Mouse (Mus musculus) layer of hippocampus, adult 2 months (tissue): ENCODE results near the gene Neu3. TPM values are rescaled to one million over a fixed set of nuclear protein-coding genes. Genes with fewer than 3 reads are reported as not detected.

Experiments used
- DNase-seq, 2 experiments: peaks; one replicate each; pipeline ENCODE4 v3.0.0; 2022; ENCODE audit warnings: low spot score in 2 of 2
- H3K27ac ChIP-seq: fragments of 200-600 bp; 2 replicates; pipeline ENCODE4 v1.8.1; 2022
- H3K4me3 ChIP-seq: fragments of 200-600 bp; 2 replicates; pipeline ENCODE4 v1.8.1; 2022; ENCODE audit warnings: mild to moderate bottlenecking
- CTCF ChIP-seq: fragments of 200-600 bp; conservative IDR thresholded peaks from 2 replicates; pipeline ENCODE4 v1.8.1; 2022; ENCODE audit warnings: antibody characterized with exemption, mild to moderate bottlenecking, moderate library complexity
- total RNA-seq, 2 experiments: library from RNA; stranded (reverse); gene quantifications; 2 replicates each; pipeline ENCODE4 v1.2.3; 2021

Neu3 gene
- total RNA-seq, 2 experiments from 2014 or later, result 3.3 to 3.6 TPM

DNA sequence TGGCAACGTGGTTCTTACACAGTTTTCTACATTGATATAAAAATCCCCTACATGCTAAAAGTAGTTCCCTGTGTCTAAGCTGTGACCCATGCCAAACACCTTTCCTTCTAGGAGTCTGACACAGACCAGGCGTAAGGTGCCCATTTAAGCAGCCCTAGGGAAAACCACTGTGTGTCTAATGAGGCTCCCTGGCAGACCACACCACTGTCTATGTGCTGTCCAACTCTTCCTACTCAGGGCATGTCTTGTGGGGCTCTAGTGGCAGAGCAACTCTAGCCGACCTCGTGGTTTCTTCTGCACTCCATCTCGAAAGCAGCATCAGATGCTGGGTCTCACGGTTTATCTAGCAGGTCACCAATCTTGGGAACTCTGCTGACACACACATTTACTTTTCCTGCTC is 23.4 kb upstream of the Neu3 start:
- Histone ChIP-seq H3K4me3 (no peak overlapping the region), H3K27ac (no peak overlapping the region)
- TF ChIP-seq CTCF, result no peak
- no peak for DNase-seq

DNA sequence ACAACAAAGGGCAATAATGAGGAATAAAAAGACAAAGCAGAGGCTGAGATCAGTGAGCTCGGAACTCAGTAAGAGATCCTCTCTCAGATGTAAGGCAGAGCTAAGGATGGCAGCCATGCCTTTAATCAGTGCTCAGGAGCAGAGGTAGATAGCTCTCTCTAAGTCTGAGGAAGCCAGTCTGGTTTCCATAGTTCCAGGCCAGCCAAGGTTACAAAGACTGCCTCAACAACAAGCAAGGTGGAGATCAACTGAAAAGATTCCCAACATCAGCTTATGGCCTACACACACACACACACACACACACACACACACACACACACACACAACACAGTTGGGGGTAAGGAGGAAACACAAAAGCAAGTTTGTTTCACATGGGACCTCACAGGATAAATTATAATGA is 22.9 kb upstream of the Neu3 start:
- TF ChIP-seq CTCF, result no peak
- Histone ChIP-seq H3K27ac (0 out of 2 replicates have a peak overlapping the region, but pooled peaks have one; percentile 16), H3K4me3 (no peak overlapping the region)
- no peak for DNase-seq

DNA sequence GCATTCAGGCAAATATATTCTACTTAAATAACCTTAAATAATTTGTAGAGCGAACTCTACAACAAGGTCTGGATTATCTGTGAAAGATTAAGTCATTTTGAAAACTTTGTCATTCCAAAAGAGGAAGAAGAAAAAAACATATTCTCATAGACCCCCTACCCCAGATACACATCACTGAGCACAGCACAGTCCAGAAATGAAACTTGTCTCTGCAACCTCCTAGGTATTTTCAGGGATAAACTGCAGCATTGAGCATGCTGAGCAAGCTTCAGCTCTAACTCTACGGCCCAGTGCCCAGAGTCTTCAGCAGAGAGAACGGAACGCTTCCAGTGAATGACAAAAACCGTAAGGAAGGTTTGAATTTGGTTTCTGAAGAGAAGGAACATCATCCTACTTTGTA is 22.3 kb upstream of the Neu3 start:
- no peak for DNase-seq
- no peak overlapping the region for H3K4me3 ChIP-seq
- peak overlapping the region; percentile 16; the same call in 1 of the 2 replicates for H3K27ac ChIP-seq
- TF ChIP-seq CTCF, result no peak

DNA sequence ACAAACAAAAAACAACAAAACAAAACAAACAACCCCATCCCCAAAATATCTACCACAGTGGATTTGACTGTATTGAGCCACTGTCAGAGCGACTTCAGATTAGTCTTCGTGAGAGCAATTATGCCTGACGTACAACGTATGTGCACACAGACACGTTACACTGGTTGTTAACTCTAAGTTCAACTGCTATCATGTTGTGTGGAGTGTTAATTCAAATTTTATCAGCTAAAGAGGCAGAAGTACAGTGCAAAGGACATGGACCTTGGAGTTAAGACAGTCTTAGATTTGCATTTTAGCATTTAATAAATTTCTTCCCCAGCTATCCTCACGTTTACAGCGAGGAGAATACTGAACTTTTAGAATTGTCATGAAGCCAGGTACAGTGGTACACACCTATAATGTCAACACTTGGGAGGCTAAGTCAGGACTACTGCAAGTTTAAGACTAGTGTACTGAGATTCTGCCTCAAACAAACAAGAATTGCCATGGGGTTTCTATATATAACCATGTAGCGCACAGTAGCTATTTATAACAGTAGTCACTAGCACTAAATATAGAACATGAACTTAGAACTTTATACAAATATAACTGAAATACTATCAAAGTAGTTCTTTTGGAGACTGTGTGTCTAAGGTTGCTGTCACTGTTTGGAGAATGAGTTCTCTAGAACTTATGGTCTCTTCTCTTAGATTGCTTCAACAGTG is 17.5 kb upstream of the Neu3 start:
- DNase-seq, result no peak
- Histone ChIP-seq H3K27ac (no peak overlapping the region), H3K4me3 (no peak overlapping the region)
- no peak for TF ChIP-seq CTCF

GRCm38 (mm10) chr7:99838241-99838640 is 10.0 kb upstream of the Neu3 start:
- DNase-seq, result no peak
- peak; percentile 30 for TF ChIP-seq CTCF
- Histone ChIP-seq H3K4me3 (no peak overlapping the region), H3K27ac (no peak overlapping the region)

DNA sequence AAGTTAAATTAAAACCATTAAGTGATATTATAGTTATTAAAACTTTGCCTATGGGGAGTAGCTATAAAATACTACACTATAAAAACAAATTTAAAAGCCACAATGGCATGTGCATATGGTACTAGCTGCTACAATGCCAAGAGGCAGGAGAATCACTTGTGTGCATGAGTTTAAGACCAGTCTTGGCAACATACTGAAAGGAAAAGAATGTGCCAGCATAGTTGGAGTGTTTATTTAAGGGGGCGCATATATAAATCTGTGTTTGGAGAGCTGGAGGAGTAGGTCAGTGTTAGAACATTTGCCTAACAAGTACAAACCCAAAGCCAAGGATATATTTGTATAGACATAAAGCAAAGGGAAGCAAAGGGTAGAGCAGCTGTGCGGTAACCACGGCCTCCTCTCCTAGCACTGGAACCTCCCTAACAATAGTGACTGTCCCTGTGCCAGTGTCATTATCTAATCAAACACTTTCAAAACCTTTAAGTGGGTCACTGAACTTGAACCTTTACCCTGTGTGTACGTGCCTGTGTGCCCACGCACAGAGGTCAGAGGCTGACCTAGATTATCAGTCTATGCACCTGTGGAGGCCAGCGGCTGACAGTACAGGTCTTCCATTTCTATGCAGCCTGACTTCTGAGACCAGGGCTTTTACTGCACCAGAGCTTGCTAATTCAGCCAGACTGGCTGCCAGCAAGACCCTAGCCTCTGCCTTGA is 9.3 kb upstream of the Neu3 start:
- 0 out of 2 replicates have a peak overlapping the region, but pooled peaks have one; percentile 23 for H3K27ac ChIP-seq
- DNase-seq, result no peak
- H3K4me3 ChIP-seq, result no peak overlapping the region
- no peak for TF ChIP-seq CTCF

- Histone ChIP-seq H3K27ac (no peak overlapping the region), H3K4me3 (no peak overlapping the region)
- DNase-seq, result no peak
- no peak for TF ChIP-seq CTCF
Measured at GRCm38 (mm10) chr7:99836781-99837180, 8.6 kb upstream of the Neu3 start.

GRCm38 (mm10) chr7:99834314-99834853 is 6.2 kb upstream of the Neu3 start:
- H3K4me3 ChIP-seq, result no peak overlapping the region
- TF ChIP-seq CTCF, result no peak
- no peak for DNase-seq
- H3K27ac ChIP-seq, result no peak overlapping the region

DNA sequence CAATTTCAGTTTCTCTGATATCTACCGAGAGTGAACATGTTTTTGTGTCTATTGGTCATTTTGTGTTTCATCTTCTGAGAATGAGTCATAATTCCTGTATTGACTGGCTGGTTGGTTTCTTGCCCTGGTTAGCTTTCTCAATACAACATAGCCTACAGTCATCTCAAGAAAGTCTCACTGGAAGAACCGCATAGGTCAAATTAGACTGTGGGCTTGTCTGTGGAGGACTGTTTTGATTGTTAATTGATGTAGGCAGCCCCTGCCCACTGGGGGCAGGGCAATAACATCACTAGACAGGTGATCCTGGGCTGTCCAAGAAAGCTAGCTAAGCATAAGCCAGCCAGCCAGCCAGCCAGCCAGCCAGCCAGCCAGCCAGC is 5.6 kb upstream of the Neu3 start:
- DNase-seq, result no peak
- Histone ChIP-seq H3K27ac (no peak overlapping the region), H3K4me3 (no peak overlapping the region)
- TF ChIP-seq CTCF, result no peak

DNA sequence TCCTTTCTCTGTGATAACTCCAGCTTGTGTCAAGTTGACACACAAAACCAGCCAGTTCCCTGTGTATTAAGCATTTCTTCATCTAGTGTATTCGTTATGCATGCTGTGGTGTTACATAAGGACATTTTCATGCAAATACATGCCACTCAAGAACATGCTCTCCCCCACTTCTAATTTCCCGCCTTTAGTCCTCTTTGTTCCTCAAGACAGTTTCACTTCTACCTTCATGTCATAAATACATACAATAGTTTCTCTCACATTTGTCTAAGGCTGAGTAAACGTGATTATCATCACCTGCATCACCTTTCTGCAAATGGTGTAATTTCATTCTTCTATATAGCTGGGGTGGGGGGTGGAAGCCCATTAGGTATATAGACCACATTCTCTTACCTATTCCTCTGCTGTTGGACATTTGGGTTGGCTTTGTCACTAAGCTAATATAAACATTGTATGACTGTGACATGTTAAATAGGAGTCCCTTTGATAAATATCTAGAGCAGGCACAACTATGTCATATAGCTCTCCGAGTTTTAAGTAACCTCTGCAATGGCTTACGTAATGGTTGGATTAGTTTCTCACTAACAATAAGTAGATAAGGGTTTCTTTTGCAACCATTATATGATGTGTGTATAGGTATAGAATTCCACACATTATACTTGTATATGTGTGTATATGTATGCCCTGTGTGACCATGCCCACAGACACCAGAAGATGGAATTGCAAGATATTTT is 5.1 kb upstream of the Neu3 start:
- no peak for TF ChIP-seq CTCF
- Histone ChIP-seq H3K27ac (no peak overlapping the region), H3K4me3 (no peak overlapping the region)
- DNase-seq, result no peak

DNA sequence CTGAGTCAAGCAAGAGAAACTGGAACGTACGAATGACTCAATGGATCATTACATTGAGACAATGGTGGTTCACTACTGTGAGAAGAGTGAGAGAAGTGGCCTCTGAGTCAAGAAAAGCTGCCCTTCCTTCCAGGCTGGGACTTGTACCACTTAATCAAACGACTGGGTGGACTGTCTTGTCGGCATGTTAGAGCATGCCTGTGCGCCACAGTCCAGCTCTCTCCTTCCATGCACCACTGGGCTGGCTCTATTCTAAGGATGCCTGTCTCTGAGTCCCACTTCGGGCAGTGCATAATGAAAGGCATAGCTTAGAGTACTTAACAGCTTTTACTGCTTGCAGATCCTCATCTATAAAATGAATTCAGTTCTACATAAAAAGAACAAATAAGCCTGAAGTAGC is 2.1 kb downstream of the Neu3 start:
- no peak overlapping the region for H3K4me3 ChIP-seq
- TF ChIP-seq CTCF, result no peak
- DNase-seq, result no peak
- H3K27ac ChIP-seq, result no peak overlapping the region

- DNase-seq, result no peak
- Histone ChIP-seq H3K4me3 (no peak overlapping the region), H3K27ac (no peak overlapping the region)
- TF ChIP-seq CTCF, result no peak
Measured at GRCm38 (mm10) chr7:99825511-99825910, 2.7 kb downstream of the Neu3 start.
